Mouse (Mus musculus) spleen, adult 2 months (tissue): Measurements from ENCODE around the gene Herpud1.

Experiments
- CTCF ChIP-seq: fragments of 200-500 bp; IDR thresholded peaks from 2 replicates; pipeline ENCODE4 v1.5.1; 2011; ENCODE audit warnings: mild to moderate bottlenecking, inconsistent platforms; ENCODE audit not compliant: insufficient read depth, insufficient read length, insufficient replicate concordance; ENCODE audit errors: extremely low read depth
- POLR2A ChIP-seq: fragments of 200-500 bp; IDR thresholded peaks from 2 replicates; pipeline ENCODE4 v1.6.1; 2011; ENCODE audit warnings: low read depth, low read length, inconsistent platforms

- TF ChIP-seq POLR2A, result no peak
- no peak for TF ChIP-seq CTCF
These were observed 56.9 kb downstream of the Herpud1 start for GRCm38 (mm10) chr8:94443153-94443552.
